Mouse (Mus musculus): ENCODE results near the gene Opalin. TPM values are rescaled to one million over a fixed set of nuclear protein-coding genes. Genes with fewer than 3 reads are reported as not detected.
A peak's percentile ranks its signal among the peaks of the same experiment; 100 is the strongest.

Opalin gene
- total RNA-seq, 4 experiments from 2014 or later: 9.9 to 20.3 (median 15.4) TPM

DNA sequence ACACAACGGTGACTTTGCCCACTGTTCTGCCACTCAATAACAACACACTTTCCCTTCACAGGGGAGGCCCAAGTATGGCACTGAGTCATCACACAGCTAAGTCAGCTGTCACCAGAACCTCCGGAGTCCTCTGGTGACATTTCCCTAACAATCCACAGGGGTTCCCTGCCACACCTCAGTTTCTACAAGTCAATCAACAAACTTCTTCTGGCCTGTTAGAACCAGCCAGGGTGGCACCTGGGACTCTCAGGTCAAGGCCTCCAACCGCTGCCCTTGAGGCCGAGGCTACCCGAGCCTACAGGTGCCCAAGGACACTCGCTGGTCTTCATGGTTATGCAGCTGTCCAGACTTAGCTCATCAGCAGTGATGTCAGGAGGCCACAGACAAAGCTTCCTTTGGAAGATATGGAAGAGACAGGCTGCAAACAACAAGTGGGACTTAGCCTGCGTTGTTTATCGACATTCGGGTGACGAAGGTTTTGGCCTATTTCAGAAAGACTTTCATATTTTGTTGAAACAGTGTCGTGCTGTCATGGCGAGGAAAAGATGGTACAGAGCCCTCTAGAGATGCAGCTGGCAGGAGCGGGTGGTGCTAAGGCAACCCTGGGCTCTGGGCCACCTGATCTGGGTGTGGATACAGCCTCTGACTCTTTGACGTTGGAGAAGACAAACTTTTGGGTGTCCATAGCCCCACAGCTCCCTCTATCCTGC lies 3.0 kb downstream of the Opalin start:
- DNase-seq (ENCODE audit: low spot score in 2 of 2): peak; percentile 52 to 61

DNA sequence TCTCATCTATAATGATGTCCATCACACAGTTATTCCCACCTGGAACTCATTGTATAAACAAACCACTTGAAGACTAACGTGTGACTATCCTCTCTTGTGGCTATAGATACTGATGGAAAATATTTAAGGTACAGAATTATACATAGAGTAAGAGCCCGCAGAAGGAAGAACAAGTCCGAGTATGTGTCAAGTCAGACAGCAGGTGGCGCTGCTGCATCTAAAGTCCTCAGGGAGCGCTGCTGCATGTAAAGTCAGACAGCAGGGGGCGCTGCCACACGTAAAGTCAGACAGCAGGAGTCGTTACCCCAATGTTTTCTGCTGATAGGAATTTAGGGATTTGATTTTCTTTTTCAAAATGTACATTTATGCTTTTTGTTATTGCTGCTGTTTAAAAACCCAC lies 5.4 kb downstream of the Opalin start:
- DNase-seq (ENCODE audit: low spot score in 2 of 2): peak; percentile 82 to 95

DNA sequence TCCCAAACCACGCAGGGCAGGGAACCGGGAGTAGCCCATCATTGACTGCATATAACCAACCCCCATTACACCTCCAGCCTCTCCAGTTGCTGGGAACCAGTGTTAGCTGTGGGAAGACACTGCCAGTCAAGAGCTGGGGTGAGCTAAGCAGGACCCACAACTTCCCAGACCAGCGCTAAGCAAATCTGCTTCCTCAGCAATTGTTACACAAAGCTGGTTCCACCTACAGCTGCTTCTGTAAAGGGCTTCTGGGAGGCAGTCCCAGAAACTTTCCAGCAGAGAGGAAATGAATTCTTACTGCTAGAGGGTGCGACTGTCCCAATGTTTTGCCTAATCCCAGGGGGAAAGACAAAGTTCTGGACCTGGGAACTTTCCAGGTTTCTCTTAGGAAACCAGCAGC lies 22.2 kb downstream of the Opalin start:
- DNase-seq (ENCODE audit: low spot score in 2 of 2): no peak

DNA sequence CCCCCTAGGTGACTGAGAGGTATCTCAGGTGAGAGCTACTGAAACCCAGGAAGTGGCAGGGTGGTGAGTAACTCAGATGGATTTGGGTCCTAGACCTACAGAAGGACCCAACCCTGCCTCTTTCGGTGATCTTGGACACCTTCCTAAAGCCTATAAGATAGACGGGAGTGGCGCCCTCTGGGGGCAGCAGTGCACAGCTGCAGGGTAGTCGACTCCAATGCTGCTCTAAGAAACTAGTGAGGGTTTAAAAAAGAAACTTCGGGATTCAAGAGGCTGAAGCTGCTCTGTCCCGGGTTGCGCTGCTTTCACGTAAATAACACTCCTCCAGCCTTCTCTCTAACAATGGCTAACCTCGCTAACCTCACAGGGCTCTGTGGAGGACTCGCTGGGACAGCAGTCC lies 23.4 kb downstream of the Opalin start:
- no peak for DNase-seq (ENCODE audit: low spot score in 2 of 2)

DNA sequence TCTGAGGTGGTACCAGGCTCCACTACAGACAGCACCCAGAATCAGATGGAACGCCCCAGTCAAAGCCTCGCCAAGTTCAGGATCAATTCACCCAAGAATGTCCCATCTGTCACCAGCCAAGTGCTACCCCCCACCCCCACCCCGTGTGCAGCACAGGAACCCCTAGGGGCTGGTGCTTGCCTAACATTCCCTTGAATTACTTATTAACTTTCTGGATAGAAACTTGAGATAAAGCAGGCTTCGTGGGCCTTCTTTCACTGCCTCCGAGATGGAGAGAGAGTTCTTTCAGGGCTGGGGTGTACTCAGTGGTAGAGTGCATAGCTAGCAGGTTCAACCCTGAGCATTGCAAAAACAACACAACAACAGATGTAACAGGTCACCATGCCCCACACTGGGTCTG lies 24.7 kb downstream of the Opalin start:
- DNase-seq (ENCODE audit: low spot score in 2 of 2): no peak

DNA sequence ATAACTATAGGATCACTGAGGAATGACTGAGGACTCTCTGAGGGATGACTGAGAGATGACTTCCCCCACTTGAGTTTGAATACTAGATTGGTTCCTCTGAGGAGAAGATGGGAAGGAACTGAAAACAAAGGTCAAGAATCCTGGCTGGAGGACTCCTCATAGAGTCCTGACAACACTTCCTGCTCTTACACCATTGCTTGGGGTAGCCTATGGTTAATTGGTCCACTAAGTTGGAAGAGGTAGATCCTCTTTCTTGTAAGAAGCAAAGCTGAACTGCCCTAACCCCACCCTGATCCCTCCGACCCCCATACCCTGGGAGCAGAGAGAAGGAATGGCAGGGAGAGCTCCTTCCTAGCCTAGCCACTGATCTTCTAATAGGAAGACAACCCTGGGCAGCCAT lies 25.2 kb downstream of the Opalin start:
- DNase-seq (ENCODE audit: low spot score in 2 of 2): no peak

DNA sequence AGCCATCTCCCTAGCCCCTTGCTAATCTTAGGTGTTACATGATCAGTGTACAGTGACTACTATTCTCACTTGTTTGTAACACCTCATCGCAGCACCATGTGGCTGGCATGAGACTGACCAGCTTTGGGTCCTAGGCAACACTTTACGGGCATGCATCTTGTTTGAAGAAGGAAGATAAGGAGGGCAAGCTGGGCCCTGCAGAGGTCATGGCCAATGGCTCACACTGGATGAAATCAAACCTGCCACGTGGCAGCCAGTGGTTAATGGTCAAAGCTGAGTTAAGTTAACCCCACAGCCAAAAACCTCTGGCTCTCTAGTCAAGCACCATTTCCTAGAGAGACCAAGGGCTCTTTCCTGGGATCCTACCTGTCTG lies 28.7 kb downstream of the Opalin start:
- no peak for DNase-seq (ENCODE audit: low spot score in 2 of 2)

DNA sequence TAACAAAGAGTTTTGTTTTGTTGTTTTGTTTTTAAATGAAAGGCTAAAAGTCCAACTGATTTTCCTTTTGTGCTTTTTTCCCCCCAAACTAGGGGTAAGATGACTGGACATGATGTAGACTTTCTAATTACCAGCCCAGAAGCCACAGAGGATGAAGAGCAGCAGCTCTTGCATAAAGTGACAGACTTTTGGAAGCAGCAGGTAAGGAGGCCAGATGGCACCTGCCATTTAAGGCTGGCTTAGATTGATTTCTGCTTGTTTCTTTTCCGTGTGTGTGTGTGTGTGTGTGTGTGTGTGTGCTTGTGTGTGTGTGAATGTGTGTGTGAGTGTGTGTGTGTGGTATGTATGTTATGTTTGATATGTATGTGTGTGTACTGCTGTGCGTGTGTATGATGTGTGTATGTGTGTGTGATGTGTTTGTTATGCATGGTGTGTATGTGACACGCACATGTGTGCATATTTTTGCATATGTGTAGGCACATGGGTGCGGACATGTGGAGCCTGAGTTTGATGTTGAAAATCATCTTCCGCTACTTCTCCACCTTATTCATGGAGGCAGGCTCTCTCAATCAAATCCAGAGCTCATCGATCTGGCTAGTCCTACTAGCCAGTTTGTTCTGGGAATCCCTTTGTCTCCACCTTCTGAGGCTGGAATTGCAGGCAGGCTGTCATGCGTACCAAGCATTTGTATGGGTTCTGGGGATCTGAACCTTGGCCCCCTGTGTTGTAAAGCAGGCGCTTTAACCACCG lies 29.3 kb downstream of the Opalin start:
- peak in 1 of 2 experiments; percentile 23 for DNase-seq (ENCODE audit: low spot score in 2 of 2)

DNA sequence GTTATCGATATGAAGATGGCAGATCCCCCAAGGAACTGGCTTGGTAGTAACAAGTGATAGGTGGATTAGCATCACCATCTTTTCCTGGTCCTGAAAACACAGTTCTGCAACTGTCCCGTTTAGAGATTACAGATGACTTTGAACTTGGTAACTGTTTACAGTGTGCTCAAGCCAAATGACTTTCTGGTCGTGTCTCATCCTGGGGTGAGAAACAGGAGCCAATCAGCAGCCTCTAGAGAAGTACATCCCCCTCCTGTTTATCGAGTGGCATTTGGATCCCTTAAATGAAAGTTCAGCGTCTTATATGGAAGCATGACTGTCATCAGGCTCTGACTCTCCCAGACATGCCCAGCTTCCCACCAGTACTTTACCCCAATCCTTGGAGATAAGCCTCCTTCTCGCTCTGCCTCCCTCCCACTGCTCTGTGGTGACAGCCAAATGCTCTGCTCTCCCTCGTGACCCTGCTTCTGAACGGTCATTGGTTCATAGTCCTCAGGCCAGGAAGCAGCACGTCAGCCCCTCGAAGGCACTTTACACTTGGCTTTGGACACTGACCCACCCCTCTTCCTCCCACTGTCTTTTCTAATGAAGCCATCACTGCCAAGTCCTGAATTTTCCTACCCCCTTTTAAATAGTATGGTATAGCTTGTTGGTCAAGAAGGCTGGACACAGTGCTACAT lies 31.7 kb downstream of the Opalin start:
- no peak for DNase-seq (ENCODE audit: low spot score in 2 of 2)

DNA sequence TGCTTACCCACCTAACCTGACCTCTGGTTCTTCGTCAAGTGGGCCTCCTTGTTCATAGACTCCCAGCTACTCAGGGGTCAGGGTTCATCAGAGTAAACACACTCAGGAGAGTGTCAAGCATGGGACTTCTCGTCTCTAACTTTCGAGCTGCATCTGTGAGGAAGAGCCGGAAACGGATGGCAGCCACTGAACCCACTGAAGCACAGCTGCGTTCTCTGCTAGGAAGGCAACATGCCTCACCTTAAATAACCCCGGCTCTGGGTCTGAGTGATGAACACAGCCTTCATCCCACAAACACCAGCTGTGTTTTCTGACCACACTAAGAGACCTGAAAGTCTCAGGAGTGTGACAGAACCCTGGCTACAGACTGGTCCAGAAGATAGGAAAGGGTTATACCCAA lies 37.8 kb downstream of the Opalin start:
- no peak for DNase-seq (ENCODE audit: low spot score in 2 of 2)

DNA sequence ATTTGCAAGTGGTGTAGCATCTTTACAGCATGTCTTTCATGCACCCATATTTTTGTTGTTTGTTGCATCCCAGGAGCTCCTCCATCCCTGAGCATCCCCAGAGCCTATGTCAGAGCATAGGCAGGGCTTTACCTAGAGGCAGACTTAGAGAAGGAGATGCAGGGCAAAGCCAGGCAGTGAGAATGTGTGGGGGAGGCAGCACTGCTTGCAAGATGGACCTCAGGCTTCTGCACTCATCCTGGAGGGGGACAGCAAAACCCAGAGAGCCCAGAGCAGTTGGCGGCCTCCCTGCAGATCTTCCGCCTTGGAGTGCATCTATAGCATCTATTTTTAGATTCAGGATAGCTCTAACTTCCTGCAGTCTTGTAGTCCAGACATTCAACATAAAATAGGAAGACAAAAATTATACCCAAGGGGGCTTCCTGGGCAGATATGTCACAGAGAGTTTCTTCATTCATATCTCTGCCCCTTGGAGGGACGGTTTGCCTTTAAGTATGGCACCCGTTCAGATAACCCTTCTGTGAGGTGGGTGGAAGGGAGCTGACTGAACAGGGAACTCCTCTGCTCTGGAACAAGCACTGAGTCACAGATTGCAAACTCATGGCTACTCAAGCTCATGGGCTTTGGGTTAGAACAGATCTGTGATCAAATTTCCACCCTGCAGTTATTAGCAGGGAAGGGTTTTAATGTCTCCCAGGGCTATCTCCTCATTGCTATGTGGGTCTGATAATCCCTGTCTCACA lies 40.9 kb downstream of the Opalin start:
- DNase-seq (ENCODE audit: low spot score in 2 of 2): no peak

DNA sequence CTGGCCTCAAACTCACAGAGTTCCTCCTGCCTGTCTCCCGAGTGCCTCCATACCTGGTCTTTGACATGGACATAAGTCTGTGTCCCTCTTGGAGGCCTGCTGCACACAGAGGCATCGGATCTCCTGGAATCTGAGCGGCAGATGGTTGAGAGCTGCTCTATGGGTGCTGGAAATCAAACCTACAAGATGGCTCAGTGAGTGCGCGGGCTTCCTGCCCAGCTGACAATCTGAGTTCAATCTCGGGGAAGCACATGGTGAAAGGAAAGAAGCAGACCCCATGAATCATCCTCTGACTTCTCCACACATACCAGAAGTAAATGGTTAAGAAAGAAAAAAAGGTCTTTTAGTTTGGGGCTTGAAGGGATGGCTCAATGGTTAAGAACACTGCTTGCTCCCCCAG lies 45.0 kb downstream of the Opalin start:
- no peak for DNase-seq (ENCODE audit: low spot score in 2 of 2)

DNA sequence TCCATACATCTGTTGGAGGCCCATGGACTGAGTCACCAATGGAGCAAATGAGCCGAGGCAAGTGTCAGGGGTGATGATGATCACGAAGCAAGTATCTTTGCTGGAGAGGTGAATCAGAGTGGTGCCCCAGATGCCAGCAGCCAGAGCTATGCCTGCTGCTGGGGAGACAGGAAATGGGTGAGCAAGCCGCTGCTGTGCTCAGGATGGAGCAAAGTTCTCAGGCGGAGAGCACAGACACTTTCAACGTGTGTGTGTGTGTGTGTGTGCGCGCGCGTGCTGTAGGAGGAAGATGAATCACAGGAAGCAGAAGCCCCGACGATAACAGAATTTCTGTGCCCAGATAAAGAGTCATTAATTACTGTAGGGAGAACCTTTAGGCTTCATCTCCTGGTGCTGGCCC lies 45.9 kb downstream of the Opalin start:
- DNase-seq (ENCODE audit: low spot score in 2 of 2): no peak

DNA sequence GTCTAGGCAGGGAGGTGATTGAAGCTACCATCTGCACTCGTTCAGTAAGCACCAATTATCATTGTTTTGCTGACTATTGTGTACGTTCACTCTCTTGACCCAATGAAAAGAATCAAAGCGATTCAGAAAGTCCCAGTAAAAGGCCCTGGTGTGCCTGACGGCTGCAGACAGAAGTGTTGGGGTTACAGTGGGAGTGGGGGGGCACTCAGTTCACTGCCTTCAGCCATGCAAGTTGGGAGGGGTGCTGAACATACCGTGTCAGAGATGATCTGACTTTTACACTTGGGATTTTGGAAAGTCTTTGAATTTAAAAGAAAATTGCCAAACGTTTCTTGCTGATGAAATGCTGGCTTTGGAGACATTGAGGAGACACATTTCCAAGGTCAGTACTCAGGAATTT lies 46.8 kb downstream of the Opalin start:
- DNase-seq (ENCODE audit: low spot score in 2 of 2): no peak

DNA sequence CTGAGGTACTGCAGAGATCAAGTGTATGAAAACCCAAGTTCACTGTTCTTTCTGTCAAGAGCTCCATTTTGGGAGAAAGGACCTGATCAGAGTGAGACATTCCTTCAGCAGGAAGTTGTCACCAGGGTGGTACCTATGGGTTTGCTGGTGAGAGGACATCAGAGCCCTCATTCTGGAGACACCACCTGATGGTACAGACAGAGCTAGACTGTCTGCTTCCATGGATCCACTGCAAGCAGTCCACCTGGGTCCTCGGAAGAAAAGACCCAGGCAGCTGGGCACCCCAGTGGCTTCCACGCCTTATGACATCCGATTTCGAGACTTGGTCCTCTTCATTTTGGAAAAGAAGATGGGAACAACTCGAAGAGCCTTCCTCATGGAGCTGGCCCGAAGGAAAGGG lies 47.7 kb downstream of the Opalin start, which contains the start of gene Dntt:
Gene Dntt (plus strand): TSS at position 57 of the 400 bp plus-strand sequence.
- DNase-seq (ENCODE audit: low spot score in 2 of 2): no peak

DNA sequence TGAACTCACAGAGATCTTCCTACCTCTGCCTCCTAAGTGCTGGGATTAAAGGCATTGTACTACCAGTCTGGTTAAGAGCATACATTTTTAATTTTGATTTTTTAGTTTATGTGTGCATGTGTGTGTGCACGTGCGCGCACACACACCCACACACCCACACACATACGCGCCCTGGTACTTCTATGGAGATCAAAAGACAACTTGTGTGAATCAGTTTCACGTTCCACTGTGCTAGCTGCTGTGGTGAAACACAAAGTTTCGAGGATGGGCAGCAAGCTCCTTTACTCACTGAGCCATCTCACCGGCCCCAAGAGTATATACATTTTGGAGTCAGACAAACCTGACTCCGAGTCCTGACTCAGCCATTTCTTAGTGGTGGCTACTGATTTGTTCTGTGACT lies 49.3 kb downstream of the Opalin start:
- no peak for DNase-seq (ENCODE audit: low spot score in 2 of 2)

DNA sequence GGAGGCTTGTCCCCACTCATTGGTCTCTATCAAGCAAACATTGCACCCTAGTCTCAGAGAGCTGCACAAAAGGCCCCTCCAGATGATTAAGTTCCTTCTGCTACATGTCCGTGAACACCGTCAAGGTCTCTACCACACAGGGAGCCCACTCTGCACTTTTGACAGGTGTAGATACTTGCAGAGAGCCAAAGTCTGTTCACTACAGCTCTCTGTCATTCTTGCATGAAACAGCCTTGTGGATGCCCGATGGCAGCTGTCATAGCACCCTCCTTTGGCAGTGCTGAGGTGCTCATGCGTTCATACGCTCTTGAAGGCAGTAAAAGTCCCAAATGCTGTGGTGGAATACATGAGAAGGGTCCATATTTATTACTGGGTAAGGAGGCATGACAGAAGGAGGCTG lies 49.9 kb downstream of the Opalin start:
- no peak for DNase-seq (ENCODE audit: low spot score in 2 of 2)

DNA sequence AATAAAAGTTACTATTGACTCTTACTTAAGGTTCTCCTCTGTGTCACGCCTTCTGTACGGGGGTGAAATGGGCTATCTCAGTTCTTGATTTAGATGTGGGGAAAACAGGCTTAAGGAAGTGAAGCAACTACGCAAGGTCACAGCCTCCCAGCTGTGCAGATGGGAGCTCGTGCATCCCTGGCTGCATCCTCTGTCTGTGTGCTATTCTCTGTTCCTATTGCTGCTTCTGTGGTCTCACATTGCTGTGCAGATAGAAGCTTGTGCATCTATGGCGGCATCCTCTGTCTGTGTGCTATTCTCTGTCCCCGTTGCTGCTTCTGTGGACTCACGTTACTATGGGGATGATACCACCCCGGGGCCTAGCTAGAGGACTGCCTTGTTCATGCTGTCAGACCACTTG lies 50.4 kb downstream of the Opalin start:
- DNase-seq (ENCODE audit: low spot score in 2 of 2): no peak

DNA sequence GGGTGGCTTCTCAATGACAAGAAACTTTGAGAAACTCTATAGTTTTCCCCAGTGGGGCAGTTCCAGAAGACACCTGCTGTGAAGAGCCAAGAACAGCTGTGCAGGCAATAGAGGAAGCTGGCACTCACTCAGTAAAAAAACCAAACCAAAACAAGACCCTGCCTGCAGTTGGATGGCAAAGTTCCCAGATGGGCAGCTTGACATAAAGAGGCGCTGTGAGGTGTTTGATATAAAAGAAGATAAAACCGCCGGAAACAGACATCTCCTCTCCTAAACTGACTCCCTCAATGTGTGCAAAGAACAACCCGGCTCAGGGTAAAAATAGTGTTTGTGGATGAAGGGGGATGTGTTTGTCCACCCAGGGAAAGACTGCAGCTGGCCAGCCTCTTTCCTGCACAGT lies 54.7 kb downstream of the Opalin start:
- no peak for DNase-seq (ENCODE audit: low spot score in 2 of 2)

DNA sequence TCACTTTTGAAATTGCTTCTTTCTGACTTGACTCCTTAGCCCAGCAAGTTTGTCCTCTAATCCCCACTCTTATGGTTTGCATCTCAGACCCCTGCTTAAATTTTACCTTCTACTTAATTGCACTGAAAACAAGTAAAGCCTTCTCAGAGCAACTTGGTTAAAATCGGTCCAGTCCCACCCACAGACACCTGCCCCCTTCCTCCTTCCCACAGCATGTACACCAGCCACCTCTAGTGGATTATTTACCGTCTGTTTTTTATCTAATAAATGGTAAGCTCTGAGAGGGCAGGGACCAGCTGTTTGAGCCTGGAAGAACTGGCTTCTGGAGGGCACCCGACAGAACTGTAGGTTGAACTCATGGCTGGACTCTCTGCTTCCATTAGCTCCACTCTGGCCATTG lies 56.4 kb downstream of the Opalin start:
- no peak for DNase-seq (ENCODE audit: low spot score in 2 of 2)

DNA sequence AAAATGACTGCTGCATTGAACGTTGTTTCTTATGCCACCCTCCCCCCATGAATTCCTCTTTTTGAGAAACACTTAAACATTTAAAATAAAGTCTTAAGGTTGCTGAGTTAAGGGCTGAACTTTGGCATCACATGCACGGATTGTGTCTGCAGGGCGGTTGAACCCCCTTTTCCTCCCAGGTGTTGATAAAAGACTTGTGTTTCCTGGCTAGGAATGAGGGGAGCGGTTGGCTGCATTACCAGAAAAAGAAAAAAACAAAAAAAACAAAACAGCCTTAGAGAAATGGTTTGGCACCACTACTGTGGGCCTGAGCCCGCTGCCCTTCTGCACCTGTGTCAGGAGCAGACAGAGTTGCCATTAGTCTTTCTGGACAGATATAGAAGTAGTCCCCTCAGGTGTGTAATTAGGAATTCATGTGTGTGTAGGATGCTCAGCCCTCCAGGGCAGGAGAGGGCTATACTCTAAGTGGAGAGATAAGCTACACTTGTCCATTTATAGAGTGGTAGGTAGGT lies 57.7 kb downstream of the Opalin start:
- no peak for DNase-seq (ENCODE audit: low spot score in 2 of 2)
